Mouse (Mus musculus) thymus, adult 2 months (tissue): ENCODE results near the gene Fgfr2.

ENCODE experiments used
- CTCF ChIP-seq: fragments of 200-500 bp; IDR thresholded peaks from 2 replicates; pipeline ENCODE4 v1.5.1; 2012; ENCODE audit warnings: mild to moderate bottlenecking, control low read depth, low read length, moderate library complexity, borderline replicate concordance; ENCODE audit not compliant: control insufficient read depth, poor library complexity, insufficient read depth; ENCODE audit errors: extremely low read depth
- POLR2A ChIP-seq: fragments of 200-500 bp; IDR thresholded peaks from 2 replicates; pipeline ENCODE4 v1.6.1; 2012; ENCODE audit warnings: mild to moderate bottlenecking, low read length, control low read depth, moderate library complexity; ENCODE audit not compliant: control insufficient read depth, poor library complexity, insufficient read depth; ENCODE audit errors: extremely low read depth

- TF ChIP-seq CTCF (no peak), POLR2A (no peak)
Measured at GRCm38 (mm10) chr7:132873043-132873442, 250.1 kb downstream of the Fgfr2 start.
